In genomic region chr7:45486158-45486557, GRCm38 (mm10) we compare ENCODE assay signal across 24 mouse cellular contexts. TPM values are rescaled to one million over a fixed set of nuclear protein-coding genes. Genes with fewer than 3 reads are reported as not detected.
DNase-seq lines count a peak whose midpoint lies in the region; ATAC-seq and TF ChIP-seq lines count a peak whose summit lies in the region.
"Had no signal": no experiment of that assay in that cellular context is flagged by ENCODE, and none has a peak within 500 bp of the region (broad histone marks: within the 10 kb centered on the region; RNA-seq: fewer than 3 reads in every experiment).

No protein-coding gene starts in this region.

- no peak for DNase-seq in limb, embryonic 10.5 days (ENCODE audit: low spot score)
- DNase-seq in MEL (ENCODE audit: low read depth, low spot score), result peak; percentile 56
- DNase-seq in kidney, postnatal 14 days, result no peak
- no peak for DNase-seq in lung, postnatal 25 days (ENCODE audit: low spot score)
- DNase-seq: adrenal gland, adult 2 months; adrenal gland, postnatal 25 days; B cell, adult 2 months; cerebellum, adult 2 months; cerebellum, postnatal 10 days; gastrocnemius, postnatal 10 days; heart, adult 18-20 months; heart, postnatal 14 days had no signal

- H3K4me2 ChIP-seq in limb, embryonic 15.5 days, result no peak overlapping the region
- H3K4me2 ChIP-seq in liver, embryonic 12.5 days, result peak overlapping the region; percentile 30
- H3K4me2 ChIP-seq in forebrain, embryonic 13.5 days, result no peak overlapping the region
- H3K4me2 ChIP-seq: forebrain, embryonic 15.5 days; heart, embryonic 11.5 days; heart, embryonic 15.5 days; hindbrain, embryonic 13.5 days had no signal

- peaks cover 19% of the 10 kb centered on the region for H3K4me1 ChIP-seq in limb, embryonic 15.5 days
- peaks cover 31% of the 10 kb centered on the region for H3K4me1 ChIP-seq in limb, embryonic 10.5 days
- H3K4me1 ChIP-seq in MEL (ENCODE audit: control insufficient read depth in 1 of 2, insufficient read depth in 2 of 2, low read length in 2 of 2), result peaks cover 9 to 40% of the 10 kb centered on the region in 2 experiments
- peaks cover 79% of the 10 kb centered on the region for H3K4me1 ChIP-seq in liver, embryonic 12.5 days
- H3K4me1 ChIP-seq in forebrain, embryonic 13.5 days, result peaks cover 19% of the 10 kb centered on the region

- TF ChIP-seq RAD21 in MEL (IDR thresholded peaks at IDR 0.05; ENCODE audit: low read depth, low read length), result no peak

- H3K27me3 ChIP-seq in limb, embryonic 15.5 days, result no peaks in the 10 kb centered on the region
- H3K27me3 ChIP-seq in limb, embryonic 10.5 days (ENCODE audit: low read depth, poor library complexity, severe bottlenecking), result no peaks in the 10 kb centered on the region
- H3K27me3 ChIP-seq in MEL (ENCODE audit: control insufficient read depth in 1 of 2, insufficient read depth in 2 of 2, low read length in 2 of 2), result no peaks in the 10 kb centered on the region
- H3K27me3 ChIP-seq in liver, embryonic 12.5 days (replicated peaks), result no peaks in the 10 kb centered on the region
- H3K27me3 ChIP-seq in forebrain, embryonic 13.5 days, result no peaks in the 10 kb centered on the region
- H3K27me3 ChIP-seq: forebrain, embryonic 15.5 days; heart, embryonic 15.5 days; hindbrain, embryonic 13.5 days had no signal

- TF ChIP-seq CTCF in MEL (IDR thresholded peaks at IDR 0.05 in 2 of 3, conservative IDR thresholded peaks at IDR 0.05 in 1 of 3; ENCODE audit: control insufficient read depth in 1 of 3, insufficient read depth in 1 of 3, low read depth in 2 of 3, low read length in 3 of 3, poor library complexity in 1 of 3, severe bottlenecking in 1 of 3), result no peak

- H3K9ac ChIP-seq in limb, embryonic 15.5 days, result no peak overlapping the region
- H3K9ac ChIP-seq in MEL (ENCODE audit: control insufficient read depth, low read depth, low read length, poor library complexity, severe bottlenecking), result peak overlapping the region; percentile 2; the same call in 1 of the 2 replicates
- no peak overlapping the region for H3K9ac ChIP-seq in liver, embryonic 12.5 days
- no peak overlapping the region for H3K9ac ChIP-seq in forebrain, embryonic 13.5 days
- H3K9ac ChIP-seq: forebrain, embryonic 15.5 days; heart, embryonic 15.5 days; hindbrain, embryonic 13.5 days had no signal

- H3K4me3 ChIP-seq in limb, embryonic 15.5 days, result no peak overlapping the region
- no peak overlapping the region for H3K4me3 ChIP-seq in limb, embryonic 10.5 days
- no peak overlapping the region for H3K4me3 ChIP-seq in MEL (ENCODE audit: control insufficient read depth in 1 of 2, insufficient read depth in 1 of 2, low read depth in 2 of 2, low read length in 2 of 2)
- H3K4me3 ChIP-seq in liver, embryonic 12.5 days, result no peak overlapping the region
- H3K4me3 ChIP-seq in forebrain, embryonic 13.5 days, result no peak overlapping the region
- H3K4me3 ChIP-seq: embryonic facial prominence, embryonic 10.5 days; forebrain, embryonic 15.5 days; heart, embryonic 15.5 days; hindbrain, embryonic 13.5 days had no signal

- 65% methylated on average over 7 of the region's 7 CpGs for WGBS in limb, embryonic 15.5 days
- 81% methylated on average over 7 of the region's 7 CpGs for WGBS in limb, embryonic 10.5 days
- 24% methylated on average over 7 of the region's 7 CpGs for WGBS in liver, embryonic 12.5 days (ENCODE audit: insufficient replicate concordance)
- WGBS in forebrain, embryonic 13.5 days, result 85% methylated on average over 7 of the region's 7 CpGs

- H3K27ac ChIP-seq in limb, embryonic 15.5 days, result 0 out of 2 replicates have a peak overlapping the region, but pooled peaks have one; percentile 47
- H3K27ac ChIP-seq in limb, embryonic 10.5 days, result no peak overlapping the region
- H3K27ac ChIP-seq in MEL (ENCODE audit: control insufficient read depth, low read depth, low read length), result no peak overlapping the region
- H3K27ac ChIP-seq in liver, embryonic 12.5 days, result peak overlapping the region; percentile 64
- H3K27ac ChIP-seq in forebrain, embryonic 13.5 days, result no peak overlapping the region
- H3K27ac ChIP-seq: embryonic facial prominence, embryonic 10.5 days; forebrain, embryonic 15.5 days; heart, embryonic 15.5 days; hindbrain, embryonic 13.5 days; hindbrain, postnatal 0 days had no signal

- H3K9me3 ChIP-seq in limb, embryonic 15.5 days, result no peaks in the 10 kb centered on the region
- no peaks in the 10 kb centered on the region for H3K9me3 ChIP-seq in limb, embryonic 10.5 days (replicated peaks)
- no peaks in the 10 kb centered on the region for H3K9me3 ChIP-seq in MEL (replicated peaks; ENCODE audit: insufficient read depth, low read length)
- no peaks in the 10 kb centered on the region for H3K9me3 ChIP-seq in liver, embryonic 12.5 days (replicated peaks)
- H3K9me3 ChIP-seq in forebrain, embryonic 13.5 days (replicated peaks), result no peaks in the 10 kb centered on the region
- H3K9me3 ChIP-seq: embryonic facial prominence, embryonic 10.5 days; forebrain, embryonic 15.5 days; heart, embryonic 15.5 days; hindbrain, embryonic 13.5 days had no signal

- H3K79me2 ChIP-seq in MEL (ENCODE audit: control insufficient read depth, insufficient read depth, low read length, poor library complexity), result no peaks in the 10 kb centered on the region

- no peak for TF ChIP-seq POLR2A in MEL (IDR thresholded peaks at IDR 0.05; ENCODE audit: control insufficient read depth in 1 of 2, insufficient read depth in 1 of 2, low read depth in 1 of 2, low read length in 2 of 2, poor library complexity in 1 of 2)

- no peak for ATAC-seq in limb, embryonic 15.5 days (ENCODE audit: insufficient number of reproducible peaks, low FRiP score, low TSS enrichment, low read depth)
- peak; percentile 65 for ATAC-seq in liver, embryonic 12.5 days
- no peak for ATAC-seq in forebrain, embryonic 13.5 days
- ATAC-seq: CD4-positive, CD25-positive, alpha-beta regulatory T cell, adult 4 months; forebrain, embryonic 15.5 days; hindbrain, postnatal 0 days had no signal

- TF ChIP-seq EP300 in MEL (IDR thresholded peaks at IDR 0.05; ENCODE audit: low read depth in 1 of 2, low read length in 2 of 2), result 0 out of 4 replicates have a peak, but pooled peaks of 1 of the 2 experiments have one; percentile 12

- no peaks in the 10 kb centered on the region for H3K36me3 ChIP-seq in limb, embryonic 15.5 days
- 0 out of 2 replicates have a peak, but pooled peaks cover 5% of the 10 kb centered on the region for H3K36me3 ChIP-seq in limb, embryonic 10.5 days
- peaks cover 0 to 32% of the 10 kb centered on the region in 2 experiments; a peak in 2 of 4 replicates for H3K36me3 ChIP-seq in MEL (ENCODE audit: control insufficient read depth in 1 of 2, insufficient read depth in 2 of 2, low read length in 2 of 2)
- H3K36me3 ChIP-seq in liver, embryonic 12.5 days, result no peaks in the 10 kb centered on the region
- H3K36me3 ChIP-seq in forebrain, embryonic 13.5 days (ENCODE audit: poor library complexity, severe bottlenecking), result no peaks in the 10 kb centered on the region
- H3K36me3 ChIP-seq: forebrain, embryonic 15.5 days; heart, embryonic 15.5 days; hindbrain, embryonic 13.5 days had no signal

RNA-seq across cellular contexts. Expression of gene Gm45808, which starts 0.5 kb away (rescaled TPM):
- not detected in 2 replicates for polyA plus RNA-seq in limb, embryonic 15.5 days (2015; fragmentation: Nextera tagmentation; extraction: Ambion mirVana)
- not detected in 2 replicates for polyA plus RNA-seq in limb, embryonic 10.5 days (2016; fragmentation: Nextera tagmentation; extraction: Ambion mirVana)
- total RNA-seq in MEL (2012; rRNA removed), result not detected in 2 replicates
- polyA plus RNA-seq in MEL (2012; ENCODE audit: insufficient read depth in 1 of 2, insufficient read length in 2 of 2, low read depth in 1 of 2, low replicate concordance in 2 of 2, missing spikeins in 1 of 2), result not detected
- not detected in 2 replicates for polyA plus RNA-seq in liver, embryonic 12.5 days (2016; fragmentation: Nextera tagmentation; extraction: Ambion mirVana)
- 0.26 TPM in 1 of 2 replicates, not detected in the other for polyA plus RNA-seq in forebrain, embryonic 13.5 days (2015; fragmentation: Nextera tagmentation; extraction: Ambion mirVana)
- total RNA-seq: hematopoietic stem cell, adult 5-6 weeks; hindbrain, postnatal 0 days had no signal
- polyA plus RNA-seq: adrenal gland, adult 2 months; cerebellum, adult 2 months; embryonic facial prominence, embryonic 10.5 days; embryonic facial prominence, embryonic 14.5 days; forebrain, embryonic 15.5 days; heart, embryonic 11.5 days; heart, embryonic 15.5 days; hindbrain, embryonic 13.5 days; hindbrain, postnatal 0 days had no signal

RNA-seq across cellular contexts. Expression of gene Dhdh, which starts 2.4 kb away (rescaled TPM):
- 3.1 and 3.3 TPM in 2 replicates for polyA plus RNA-seq in limb, embryonic 15.5 days (2015; fragmentation: Nextera tagmentation; extraction: Ambion mirVana)
- polyA plus RNA-seq in limb, embryonic 10.5 days (2016; fragmentation: Nextera tagmentation; extraction: Ambion mirVana), result 4.9 and 5.8 TPM in 2 replicates
- 0.08 and 0.10 TPM in 2 replicates for total RNA-seq in MEL (2012; rRNA removed)
- polyA plus RNA-seq in MEL (2012; ENCODE audit: insufficient read depth in 1 of 2, insufficient read length in 2 of 2, low read depth in 1 of 2, low replicate concordance in 2 of 2, missing spikeins in 1 of 2), result 1 to 10 TPM in 1 of 2 experiments, not detected in 1; 1.6 TPM
- 2.8 and 3.1 TPM in 2 replicates for polyA plus RNA-seq in liver, embryonic 12.5 days (2016; fragmentation: Nextera tagmentation; extraction: Ambion mirVana)
- 2.7 and 3.1 TPM in 2 replicates for polyA plus RNA-seq in forebrain, embryonic 13.5 days (2015; fragmentation: Nextera tagmentation; extraction: Ambion mirVana)

RNA-seq across cellular contexts. Expression of gene Tulp2, which starts 4.5 kb away (rescaled TPM):
- 0.61 and 1.0 TPM in 2 replicates for polyA plus RNA-seq in limb, embryonic 15.5 days (2015; fragmentation: Nextera tagmentation; extraction: Ambion mirVana)
- 1.8 and 2.2 TPM in 2 replicates for polyA plus RNA-seq in limb, embryonic 10.5 days (2016; fragmentation: Nextera tagmentation; extraction: Ambion mirVana)
- total RNA-seq in MEL (2012; rRNA removed), result 0.56 and 1.1 TPM in 2 replicates
- polyA plus RNA-seq in MEL (2012; ENCODE audit: insufficient read depth in 1 of 2, insufficient read length in 2 of 2, low read depth in 1 of 2, low replicate concordance in 2 of 2, missing spikeins in 1 of 2), result 1 to 10 TPM in 1 of 2 experiments, not detected in 1; 1.2 TPM
- polyA plus RNA-seq in liver, embryonic 12.5 days (2016; fragmentation: Nextera tagmentation; extraction: Ambion mirVana), result 1.9 and 2.0 TPM in 2 replicates
- polyA plus RNA-seq in forebrain, embryonic 13.5 days (2015; fragmentation: Nextera tagmentation; extraction: Ambion mirVana), result 0.11 and 0.22 TPM in 2 replicates
- total RNA-seq: gastrocnemius, postnatal 10 days; heart, adult 18-20 months; heart, postnatal 14 days; hematopoietic stem cell, adult 5-6 weeks had no signal
- polyA plus RNA-seq: cerebellum, adult 2 months had no signal

RNA-seq across cellular contexts. Expression of gene Bax, which starts 19.5 kb away (rescaled TPM):
- 145 and 146 TPM in 2 replicates for polyA plus RNA-seq in limb, embryonic 15.5 days (2015; fragmentation: Nextera tagmentation; extraction: Ambion mirVana)
- polyA plus RNA-seq in limb, embryonic 10.5 days (2016; fragmentation: Nextera tagmentation; extraction: Ambion mirVana), result 248 and 297 TPM in 2 replicates
- total RNA-seq in MEL (2012; rRNA removed), result 105 and 130 TPM in 2 replicates
- 100 to 1,000 TPM; 205 to 778 TPM for polyA plus RNA-seq in MEL (2012; ENCODE audit: insufficient read depth in 1 of 2, insufficient read length in 2 of 2, low read depth in 1 of 2, low replicate concordance in 2 of 2, missing spikeins in 1 of 2)
- polyA plus RNA-seq in liver, embryonic 12.5 days (2016; fragmentation: Nextera tagmentation; extraction: Ambion mirVana), result 147 and 155 TPM in 2 replicates
- 243 and 272 TPM in 2 replicates for polyA plus RNA-seq in forebrain, embryonic 13.5 days (2015; fragmentation: Nextera tagmentation; extraction: Ambion mirVana)

RNA-seq across cellular contexts. Expression of gene Nucb1, which starts 24.0 kb away (rescaled TPM):
- 279 and 295 TPM in 2 replicates for polyA plus RNA-seq in limb, embryonic 15.5 days (2015; fragmentation: Nextera tagmentation; extraction: Ambion mirVana)
- 116 and 125 TPM in 2 replicates for polyA plus RNA-seq in limb, embryonic 10.5 days (2016; fragmentation: Nextera tagmentation; extraction: Ambion mirVana)
- total RNA-seq in MEL (2012; rRNA removed), result 196 and 224 TPM in 2 replicates
- polyA plus RNA-seq in MEL (2012; ENCODE audit: insufficient read depth in 1 of 2, insufficient read length in 2 of 2, low read depth in 1 of 2, low replicate concordance in 2 of 2, missing spikeins in 1 of 2), result 100 to 1,000 TPM in 1 of 2 experiments, 10 to 100 TPM in 1; 92.3 to 343 TPM
- polyA plus RNA-seq in liver, embryonic 12.5 days (2016; fragmentation: Nextera tagmentation; extraction: Ambion mirVana), result 140 and 146 TPM in 2 replicates
- polyA plus RNA-seq in forebrain, embryonic 13.5 days (2015; fragmentation: Nextera tagmentation; extraction: Ambion mirVana), result 73.2 and 85.4 TPM in 2 replicates

Comparison
In these comparisons a context has a peak if more than half of its experiments do, and no peak if none do; other contexts are left out.
1. H3K27ac ChIP-seq: peak in limb, embryonic 15.5 days (single experiment) and liver, embryonic 12.5 days (single experiment); none in limb, embryonic 10.5 days (single experiment), MEL (single experiment) and forebrain, embryonic 13.5 days (single experiment).